Mouse (Mus musculus): ENCODE data around the gene Creb3. TPM values are rescaled to one million over a fixed set of nuclear protein-coding genes. Genes with fewer than 3 reads are reported as not detected.

Creb3 gene
- polyA plus RNA-seq, 1 experiment from 2014 or later: 68.0 TPM

Other genes with a start within 250 kb of the Creb3 start
- gene Rusc2, start 180.4 kb upstream of the Creb3 start, polyA plus RNA-seq (2016; fragmentation: Nextera tagmentation; extraction: Ambion mirVana): 52.7 and 53.3 TPM in 2 replicates
- gene Fam166b, start 133.2 kb upstream of the Creb3 start, polyA plus RNA-seq (2016; fragmentation: Nextera tagmentation; extraction: Ambion mirVana): 0.34 TPM in 1 of 2 replicates, not detected in the other
- gene Tesk1, start 120.4 kb upstream of the Creb3 start, polyA plus RNA-seq (2016; fragmentation: Nextera tagmentation; extraction: Ambion mirVana): 14.9 and 15.4 TPM in 2 replicates
- 2.7 and 2.9 TPM in 2 replicates for gene Cd72, start 107.7 kb upstream of the Creb3 start, polyA plus RNA-seq (2016; fragmentation: Nextera tagmentation; extraction: Ambion mirVana)
- 0.17 TPM in 1 of 2 replicates, not detected in the other for gene Sit1, start 78.6 kb upstream of the Creb3 start, polyA plus RNA-seq (2016; fragmentation: Nextera tagmentation; extraction: Ambion mirVana)
- gene Ccdc107, start 69.4 kb upstream of the Creb3 start, polyA plus RNA-seq (2016; fragmentation: Nextera tagmentation; extraction: Ambion mirVana): 54.0 and 54.6 TPM in 2 replicates
- gene Arhgef39, start 62.6 kb upstream of the Creb3 start, polyA plus RNA-seq (2016; fragmentation: Nextera tagmentation; extraction: Ambion mirVana): 24.8 and 27.0 TPM in 2 replicates
- 0.33 and 0.41 TPM in 2 replicates for gene Car9, start 55.4 kb upstream of the Creb3 start, polyA plus RNA-seq (2016; fragmentation: Nextera tagmentation; extraction: Ambion mirVana)
- 83.5 and 93.0 TPM in 2 replicates for gene Tpm2, start 38.6 kb upstream of the Creb3 start, polyA plus RNA-seq (2016; fragmentation: Nextera tagmentation; extraction: Ambion mirVana)
- 59.6 and 65.6 TPM in 2 replicates for gene Tln1, start 359 bp downstream of the Creb3 start, polyA plus RNA-seq (2016; fragmentation: Nextera tagmentation; extraction: Ambion mirVana)
- 29.5 and 36.3 TPM in 2 replicates for gene Rgp1, start 16.4 kb downstream of the Creb3 start, polyA plus RNA-seq (2016; fragmentation: Nextera tagmentation; extraction: Ambion mirVana)
- gene Gba2, start 16.5 kb downstream of the Creb3 start, polyA plus RNA-seq (2016; fragmentation: Nextera tagmentation; extraction: Ambion mirVana): 50.4 and 55.4 TPM in 2 replicates
- gene Msmp, start 22.2 kb downstream of the Creb3 start, polyA plus RNA-seq (2016; fragmentation: Nextera tagmentation; extraction: Ambion mirVana): 1.3 and 2.8 TPM in 2 replicates
- gene Npr2, start 69.6 kb downstream of the Creb3 start, polyA plus RNA-seq (2016; fragmentation: Nextera tagmentation; extraction: Ambion mirVana): 45.4 and 60.1 TPM in 2 replicates
- gene Spag8, start 91.3 kb downstream of the Creb3 start, polyA plus RNA-seq (2016; fragmentation: Nextera tagmentation; extraction: Ambion mirVana): 2.7 and 3.0 TPM in 2 replicates
- 71.0 and 74.6 TPM in 2 replicates for gene Hint2, start 94.1 kb downstream of the Creb3 start, polyA plus RNA-seq (2016; fragmentation: Nextera tagmentation; extraction: Ambion mirVana)
- 11.8 and 14.2 TPM in 2 replicates for gene Tmem8b, start 106.6 kb downstream of the Creb3 start, polyA plus RNA-seq (2016; fragmentation: Nextera tagmentation; extraction: Ambion mirVana)
- gene Fam221b, start 106.8 kb downstream of the Creb3 start, polyA plus RNA-seq (2016; fragmentation: Nextera tagmentation; extraction: Ambion mirVana): 3.2 and 3.3 TPM in 2 replicates
- not detected in 2 replicates for gene Olfr70, start 138.5 kb downstream of the Creb3 start, polyA plus RNA-seq (2016; fragmentation: Nextera tagmentation; extraction: Ambion mirVana)
- gene Olfr71, start 147.9 kb downstream of the Creb3 start, polyA plus RNA-seq (2016; fragmentation: Nextera tagmentation; extraction: Ambion mirVana): not detected in 2 replicates
- gene Hrct1, start 164.9 kb downstream of the Creb3 start, polyA plus RNA-seq (2016; fragmentation: Nextera tagmentation; extraction: Ambion mirVana): 0.22 TPM in 1 of 2 replicates, not detected in the other
- gene Spaar, start 167.7 kb downstream of the Creb3 start, polyA plus RNA-seq (2016; fragmentation: Nextera tagmentation; extraction: Ambion mirVana): not detected in 2 replicates
- not detected in 2 replicates for gene Olfr159, start 208.7 kb downstream of the Creb3 start, polyA plus RNA-seq (2016; fragmentation: Nextera tagmentation; extraction: Ambion mirVana)